Mouse (Mus musculus): Measurements from ENCODE around the gene Pga5.

GRCm38 (mm10) chr19:10676656-10677055 is 1.2 kb downstream of the Pga5 start:
- no peak for TF ChIP-seq POLR2A (IDR thresholded peaks at IDR 0.05; ENCODE audit: borderline replicate concordance, extremely low read depth, insufficient read depth, insufficient read length, poor library complexity, severe bottlenecking)
- no peak for TF ChIP-seq CTCF (IDR thresholded peaks at IDR 0.05; ENCODE audit: borderline replicate concordance, extremely low read depth, insufficient read depth, insufficient read length)

Data from brain, embryonic 14.5 days (tissue).